Mouse (Mus musculus) embryonic facial prominence, embryonic 12.5 days (tissue): ENCODE measurements around the gene Abhd14b. TPM values are rescaled to one million over a fixed set of nuclear protein-coding genes. Genes with fewer than 3 reads are reported as not detected.
"Not testable (repeated sequence)": the region's sequence is repeated elsewhere in the genome, so short reads cannot be mapped to it uniquely, and the experiment has no call there.

Source experiments
- ATAC-seq: fragments of 200-750 bp; cut with Nextera tagmentation; 2 replicates; pipeline ENCODE4 v1.8.0; 2017; ENCODE audit not compliant: insufficient number of reproducible peaks, insufficient read depth, low FRiP score, low TSS enrichment
- H3K27ac ChIP-seq: fragments of 300-500 bp; sonication (generic); 2 replicates; pipeline ENCODE4 v1.5.1; 2016; ENCODE audit warnings: mild to moderate bottlenecking
- H3K27me3 ChIP-seq: fragments of 300-500 bp; sonication (generic); 2 replicates; pipeline ENCODE4 v1.6.1; 2016; ENCODE audit warnings: mild to moderate bottlenecking, moderate library complexity
- H3K36me3 ChIP-seq: fragments of 300-500 bp; sonication (generic); 2 replicates; pipeline ENCODE4 v1.6.1; 2016; ENCODE audit warnings: mild to moderate bottlenecking
- H3K4me1 ChIP-seq: fragments of 300-500 bp; sonication (generic); 2 replicates; pipeline ENCODE4 v1.6.1; 2016
- H3K4me2 ChIP-seq: fragments of 300-500 bp; sonication (generic); replicated peaks from 2 replicates; pipeline ENCODE4 v1.6.1; 2016; ENCODE audit warnings: mild to moderate bottlenecking, moderate library complexity
- H3K4me3 ChIP-seq: fragments of 300-500 bp; sonication (generic); 2 replicates; pipeline ENCODE4 v1.5.1; 2016; ENCODE audit warnings: mild to moderate bottlenecking
- H3K9ac ChIP-seq: fragments of 300-500 bp; sonication (generic); 2 replicates; pipeline ENCODE4 v1.6.1; 2016; ENCODE audit warnings: mild to moderate bottlenecking, moderate library complexity
- H3K9me3 ChIP-seq: fragments of 300-500 bp; sonication (generic); 2 replicates; pipeline ENCODE4 v1.6.1; 2016; ENCODE audit warnings: mild to moderate bottlenecking, moderate library complexity
- WGBS: fragments of 180-500 bp; shearing (Covaris S2); methylation state at CpG from one replicate; pipeline ENCODE4 v1.1.7; 2016; 5-methylcytosine and 5-hydroxymethylcytosine counted together
- polyA plus RNA-seq: library from polyadenylated mRNA; unstranded; fragments of >200 nt; fragmentation: Nextera tagmentation; extraction: Ambion mirVana; gene quantifications from 2 replicates; pipeline ENCODE4 v1.2.1, GENCODE M21; 2016

The Abhd14b gene
- polyA plus RNA-seq, 1 experiment from 2014 or later: 12.5 TPM

DNA sequence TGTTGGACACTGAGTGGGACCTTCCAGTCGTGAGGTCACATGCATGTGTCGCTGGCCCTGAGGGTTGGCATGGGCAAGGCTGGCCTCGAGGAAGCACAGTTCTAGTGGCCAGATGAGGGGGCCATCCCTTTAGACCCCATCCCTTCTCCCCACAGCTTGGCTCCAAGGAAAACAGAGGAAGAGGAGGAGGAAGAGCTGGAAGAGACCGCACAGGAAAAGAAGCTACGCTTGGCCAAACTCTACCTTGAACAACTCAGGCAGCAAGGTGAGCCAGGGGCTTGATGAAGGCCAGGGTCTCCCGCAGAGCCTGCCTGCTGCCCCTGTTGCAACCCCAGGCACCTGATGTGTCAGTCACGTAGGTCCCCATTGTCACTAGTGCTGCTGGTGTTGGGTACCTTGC, 33.3 kb downstream of the Abhd14b start:
- no peak for ATAC-seq
- H3K4me1 ChIP-seq: peaks cover 15% of the 10 kb centered on the region
- no peak overlapping the region for H3K9ac ChIP-seq
- H3K27me3 ChIP-seq: no peaks in the 10 kb centered on the region
- no peak overlapping the region for H3K4me2 ChIP-seq
- no peak overlapping the region for H3K27ac ChIP-seq
- H3K9me3 ChIP-seq: no peaks in the 10 kb centered on the region
- H3K4me3 ChIP-seq: no peak overlapping the region
- H3K36me3 ChIP-seq: peaks cover 47% of the 10 kb centered on the region
- WGBS: 90% methylated on average over 7 of the region's 7 CpGs

DNA sequence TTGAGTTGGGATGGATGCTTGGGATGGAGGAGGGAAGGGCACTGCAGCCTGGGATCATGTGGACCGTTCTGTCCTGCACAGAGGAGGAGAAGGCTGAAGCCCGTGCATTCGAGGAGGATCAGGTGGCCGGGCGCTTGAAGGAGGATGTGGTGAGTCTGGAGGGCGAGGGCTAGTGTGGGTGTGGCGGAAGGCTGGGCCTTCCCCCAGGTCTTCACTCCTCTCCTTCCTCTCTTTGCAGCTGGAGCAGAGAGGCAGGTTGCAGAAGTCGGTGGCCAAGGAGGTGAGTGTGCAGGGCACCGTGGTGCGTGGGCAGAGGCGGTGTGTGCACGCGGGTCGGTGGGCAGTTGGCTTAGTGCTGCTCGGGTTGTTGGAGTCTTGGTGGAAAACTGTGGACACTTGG, 33.8 kb downstream of the Abhd14b start:
- no peaks in the 10 kb centered on the region for H3K9me3 ChIP-seq
- H3K9ac ChIP-seq: no peak overlapping the region
- H3K27ac ChIP-seq: no peak overlapping the region
- no peak for ATAC-seq
- peaks cover 53% of the 10 kb centered on the region for H3K36me3 ChIP-seq
- H3K4me1 ChIP-seq: peaks cover 13% of the 10 kb centered on the region
- WGBS: 95% methylated on average over 15 of the region's 15 CpGs
- H3K4me2 ChIP-seq: no peak overlapping the region
- H3K27me3 ChIP-seq: no peaks in the 10 kb centered on the region
- no peak overlapping the region for H3K4me3 ChIP-seq

DNA sequence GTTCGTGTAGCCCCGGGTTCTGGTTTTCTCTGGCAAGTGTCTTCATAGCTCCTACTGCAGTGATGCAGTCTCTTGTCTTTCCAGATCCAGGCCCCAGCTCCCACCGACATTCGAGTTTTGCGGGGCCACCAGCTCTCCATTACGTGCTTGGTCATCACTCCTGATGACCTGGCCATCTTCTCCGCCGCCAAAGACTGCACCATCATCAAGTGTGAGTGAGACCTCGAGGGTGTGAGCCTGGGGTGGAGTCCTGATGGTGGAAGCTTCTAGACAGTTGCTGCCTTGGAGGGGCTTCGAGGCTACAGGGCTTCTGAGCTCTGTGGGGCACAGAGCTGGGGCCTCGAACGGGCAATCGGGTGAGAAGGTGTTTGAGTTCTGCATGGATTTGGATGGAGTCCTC, 34.4 kb downstream of the Abhd14b start:
- Histone ChIP-seq H3K9me3 (no peaks in the 10 kb centered on the region), H3K27me3 (no peaks in the 10 kb centered on the region), H3K4me1 (peaks cover 7% of the 10 kb centered on the region), H3K27ac (no peak overlapping the region), H3K4me2 (no peak overlapping the region), H3K36me3 (peaks cover 57% of the 10 kb centered on the region), H3K9ac (no peak overlapping the region), H3K4me3 (no peak overlapping the region)
- ATAC-seq: no peak
- WGBS: 89% methylated on average over 13 of the region's 13 CpGs

DNA sequence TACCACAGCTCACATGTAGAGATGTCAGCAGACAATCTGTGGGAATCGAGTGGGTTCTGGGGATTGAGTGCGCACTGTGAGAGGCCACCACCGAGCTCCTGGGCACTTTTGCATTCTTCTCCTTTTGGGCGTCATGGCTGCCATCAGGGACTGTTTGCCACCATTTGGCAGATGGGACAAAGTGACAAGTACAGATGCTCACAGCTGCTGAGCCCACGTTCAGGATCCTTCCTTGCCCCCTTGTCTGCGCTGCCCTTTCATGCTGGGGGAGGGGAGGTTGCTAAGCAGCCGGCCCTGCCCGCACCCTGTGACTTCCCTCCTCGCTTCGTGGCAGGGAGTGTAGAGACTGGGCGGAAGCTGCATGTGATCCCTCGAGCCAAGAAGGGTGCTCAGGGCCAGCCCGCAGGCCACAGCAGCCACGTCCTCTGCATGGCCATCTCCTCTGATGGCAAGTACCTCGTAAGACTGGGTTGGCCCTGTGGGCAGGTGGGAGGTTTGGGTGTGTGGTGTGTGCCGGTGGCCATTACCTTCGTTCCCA, 35.4 kb downstream of the Abhd14b start:
- 88% methylated on average over 17 of the region's 17 CpGs for WGBS
- no peak overlapping the region for H3K4me3 ChIP-seq
- no peaks in the 10 kb centered on the region for H3K27me3 ChIP-seq

DNA sequence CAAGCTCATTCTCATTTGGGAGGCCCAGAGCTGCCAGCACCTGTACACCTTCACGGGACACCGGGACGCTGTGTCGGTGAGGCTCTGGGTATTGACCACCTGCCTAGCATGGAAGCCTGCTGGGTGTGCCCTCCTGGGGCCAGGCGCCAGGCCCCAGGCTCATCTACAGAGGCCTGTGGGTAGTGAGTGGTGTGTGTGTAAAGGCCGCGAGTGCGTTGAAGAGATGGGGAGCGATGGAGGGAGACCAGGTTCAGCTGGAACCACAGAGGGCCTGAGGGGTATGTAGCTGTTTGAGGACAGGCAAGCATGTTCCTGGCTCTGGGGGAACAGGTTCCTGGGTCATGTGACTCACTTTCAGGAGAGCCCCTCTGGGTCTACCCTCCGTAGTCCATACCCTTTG, 35.9 kb downstream of the Abhd14b start:
- Histone ChIP-seq H3K27ac (no peak overlapping the region), H3K36me3 (peaks cover 57% of the 10 kb centered on the region), H3K4me2 (no peak overlapping the region), H3K4me3 (no peak overlapping the region), H3K9me3 (no peaks in the 10 kb centered on the region), H3K9ac (no peak overlapping the region), H3K27me3 (no peaks in the 10 kb centered on the region), H3K4me1 (peaks cover 2% of the 10 kb centered on the region)
- no peak for ATAC-seq
- 97% methylated on average over 10 of the region's 10 CpGs for WGBS

More for the DNA sequence above, 35.4 kb downstream of the Abhd14b start:
- Histone ChIP-seq H3K4me1 (peaks cover 6% of the 10 kb centered on the region), H3K36me3 (peaks cover 57% of the 10 kb centered on the region), H3K4me2 (no peak overlapping the region), H3K9ac (no peak overlapping the region), H3K9me3 (no peaks in the 10 kb centered on the region), H3K27ac (no peak overlapping the region)
- ATAC-seq: no peak

DNA sequence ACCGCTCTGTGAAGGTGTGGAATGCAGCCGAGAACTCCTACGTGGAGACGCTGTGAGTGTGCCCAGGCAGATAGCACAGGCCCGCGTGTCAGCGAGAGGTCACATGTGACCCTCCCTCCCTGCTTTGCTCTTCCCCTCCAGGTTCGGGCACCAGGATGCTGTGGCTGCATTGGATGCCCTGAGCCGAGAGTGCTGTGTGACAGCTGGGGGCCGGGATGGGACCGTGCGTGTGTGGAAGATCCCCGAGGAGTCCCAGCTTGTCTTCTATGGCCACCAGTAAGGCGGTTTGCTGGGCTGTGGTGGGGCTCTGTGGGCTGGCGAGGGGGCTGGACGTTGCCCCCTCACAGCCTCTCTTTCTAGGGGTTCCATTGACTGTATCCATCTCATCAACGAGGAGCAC, 36.3 kb downstream of the Abhd14b start:
- 91% methylated on average over 17 of the region's 17 CpGs for WGBS
- ATAC-seq: no peak
- Histone ChIP-seq H3K4me2 (no peak overlapping the region), H3K36me3 (peaks cover 57% of the 10 kb centered on the region), H3K27ac (no peak overlapping the region), H3K9ac (no peak overlapping the region), H3K27me3 (no peaks in the 10 kb centered on the region), H3K4me3 (no peak overlapping the region), H3K9me3 (no peaks in the 10 kb centered on the region), H3K4me1 (no peaks in the 10 kb centered on the region)

DNA sequence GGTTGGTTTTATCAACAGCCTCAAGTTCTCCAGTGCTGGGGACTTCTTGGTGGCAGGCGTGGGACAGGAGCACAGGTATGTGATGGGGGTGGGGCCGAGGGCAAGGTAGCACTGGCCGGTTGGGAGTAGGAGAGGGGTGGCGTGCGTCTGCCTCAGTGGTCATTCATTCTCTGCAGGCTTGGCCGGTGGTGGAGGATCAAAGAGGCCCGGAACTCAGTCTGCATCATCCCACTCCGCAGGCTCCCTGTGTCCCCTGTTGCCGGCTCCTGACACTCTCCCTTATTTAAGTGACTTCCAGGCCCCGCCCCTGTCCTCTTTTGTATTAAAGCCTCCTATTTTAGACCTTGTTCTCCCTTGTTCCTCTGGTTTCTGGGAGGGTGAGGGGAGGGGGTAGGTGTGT, 37.8 kb downstream of the Abhd14b start:
- H3K27ac ChIP-seq: no peak overlapping the region
- no peaks in the 10 kb centered on the region for H3K4me1 ChIP-seq
- 85% methylated on average over 10 of the region's 10 CpGs for WGBS
- H3K4me2 ChIP-seq: no peak overlapping the region
- no peak for ATAC-seq
- H3K4me3 ChIP-seq: no peak overlapping the region
- H3K9me3 ChIP-seq: no peaks in the 10 kb centered on the region
- no peaks in the 10 kb centered on the region for H3K27me3 ChIP-seq
- H3K9ac ChIP-seq: no peak overlapping the region
- H3K36me3 ChIP-seq: peaks cover 57% of the 10 kb centered on the region

DNA sequence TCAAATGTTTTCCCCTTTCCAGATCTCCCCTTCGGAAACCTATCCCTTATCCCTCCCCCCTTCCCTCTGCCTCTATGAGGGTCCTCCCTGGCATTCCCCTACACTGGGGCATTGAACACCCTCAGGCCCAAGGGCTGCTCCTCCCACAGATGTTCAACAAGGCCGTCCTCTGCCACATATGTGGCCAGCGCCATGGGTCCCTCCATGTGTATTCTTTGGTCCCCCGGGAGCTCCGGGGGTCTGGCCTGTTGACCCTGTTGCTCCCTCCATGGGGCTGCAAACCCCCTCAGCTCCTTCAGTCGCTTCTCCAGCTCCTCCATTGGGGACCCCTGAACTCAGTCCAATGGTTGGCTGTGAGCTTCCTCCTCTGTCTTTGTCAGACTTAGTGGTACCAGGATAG, 40.3 kb downstream of the Abhd14b start:
- WGBS: 80% methylated on average over 6 of the region's 6 CpGs
- H3K9ac ChIP-seq, ATAC-seq, H3K27me3 ChIP-seq, H3K9me3 ChIP-seq, H3K4me3 ChIP-seq, H3K27ac ChIP-seq, H3K4me2 ChIP-seq, H3K4me1 ChIP-seq: not testable (repeated sequence)
- H3K36me3 ChIP-seq: peaks cover 36% of the 10 kb centered on the region

DNA sequence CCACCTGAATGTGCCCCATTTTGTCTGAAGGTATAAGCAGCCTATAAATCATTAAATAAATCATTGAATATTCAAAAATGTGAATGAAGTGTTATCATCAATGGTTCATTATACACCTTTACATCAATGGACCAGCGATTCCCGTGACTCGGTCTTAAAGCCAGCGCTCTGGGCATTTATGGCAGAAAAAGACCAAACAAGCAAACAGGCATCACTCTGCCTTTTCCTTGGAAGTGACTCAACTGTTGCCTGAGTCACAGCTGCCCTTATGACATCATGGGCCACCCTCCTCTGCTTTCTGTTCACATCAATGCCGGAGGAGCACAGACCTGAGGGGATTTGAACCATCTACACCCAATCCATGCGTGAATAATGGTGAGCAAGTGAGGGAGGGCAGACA, 52.4 kb downstream of the Abhd14b start, which contains the start of gene Iqcf1:
Gene Iqcf1 (plus strand): TSS at position 301 of the 400 bp plus-strand sequence.
- Histone ChIP-seq H3K27ac (no peak within 1 kb of the TSS), H3K9ac (no peak within 1 kb of the TSS), H3K4me1 (no peaks in the 10 kb centered on the region), H3K36me3 (no peaks in the 10 kb centered on the region), H3K27me3 (no peaks in the 10 kb centered on the region), H3K4me2 (no peak within 1 kb of the TSS), H3K9me3 (no peaks in the 10 kb centered on the region), H3K4me3 (no peak within 1 kb of the TSS)
- no peak for ATAC-seq
- WGBS: 83% methylated on average over 6 of the region's 6 CpGs

DNA sequence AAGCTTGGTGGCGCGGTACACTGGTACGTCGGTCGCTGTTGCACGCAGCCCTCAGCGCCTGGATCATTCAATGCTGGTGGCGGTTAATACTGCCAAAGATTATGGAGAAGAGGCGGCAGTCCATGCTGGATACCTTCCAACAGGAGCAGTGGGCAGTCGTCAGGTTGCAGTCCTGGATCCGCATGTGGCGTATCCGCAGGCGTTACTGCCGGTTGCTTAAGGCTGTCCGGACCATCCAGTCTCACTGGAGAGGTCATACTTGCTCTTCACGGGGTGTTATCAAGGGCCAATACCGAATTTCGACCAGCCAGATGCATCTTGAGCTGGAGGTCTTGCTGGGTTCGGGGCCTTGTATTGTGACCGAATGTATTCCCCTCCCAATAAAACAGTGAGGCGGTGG, 54.6 kb downstream of the Abhd14b start:
- WGBS: 89% methylated on average over 22 of the region's 22 CpGs
- no peaks in the 10 kb centered on the region for H3K36me3 ChIP-seq
- H3K27me3 ChIP-seq: no peaks in the 10 kb centered on the region
- no peak for ATAC-seq
- no peak overlapping the region for H3K9ac ChIP-seq
- H3K4me3 ChIP-seq: no peak overlapping the region
- no peak overlapping the region for H3K27ac ChIP-seq
- no peaks in the 10 kb centered on the region for H3K4me1 ChIP-seq
- no peaks in the 10 kb centered on the region for H3K9me3 ChIP-seq
- H3K4me2 ChIP-seq: no peak overlapping the region

Other genes with a start within 250 kb of the Abhd14b start
- gene Ppm1m, start 247.7 kb upstream of the Abhd14b start, polyA plus RNA-seq: 55.2 and 57.2 TPM in 2 replicates
- gene Twf2, start 244.4 kb upstream of the Abhd14b start, polyA plus RNA-seq: 66.7 and 70.6 TPM in 2 replicates
- not detected in 2 replicates for gene Tlr9, start 224.9 kb upstream of the Abhd14b start, polyA plus RNA-seq
- 97.8 and 107 TPM in 2 replicates for gene Alas1, start 198.8 kb upstream of the Abhd14b start, polyA plus RNA-seq
- 25.7 and 27.9 TPM in 2 replicates for gene Poc1a, start 166.4 kb upstream of the Abhd14b start, polyA plus RNA-seq
- gene Dusp7, start 78.8 kb upstream of the Abhd14b start, polyA plus RNA-seq: 51.1 and 59.2 TPM in 2 replicates
- gene Rpl29, start 18.0 kb upstream of the Abhd14b start, polyA plus RNA-seq: 878 and 882 TPM in 2 replicates
- 49.0 and 49.1 TPM in 2 replicates for gene Acy1, start 9.1 kb upstream of the Abhd14b start, polyA plus RNA-seq
- 58.5 and 61.3 TPM in 2 replicates for gene Abhd14a, start 219 bp downstream of the Abhd14b start, polyA plus RNA-seq
- 213 and 222 TPM in 2 replicates for gene Pcbp4, start 5.8 kb downstream of the Abhd14b start, polyA plus RNA-seq
- gene Gpr62, start 18.5 kb downstream of the Abhd14b start, polyA plus RNA-seq: 0.62 and 0.70 TPM in 2 replicates
- 52.8 and 57.9 TPM in 2 replicates for gene Rrp9, start 28.5 kb downstream of the Abhd14b start, polyA plus RNA-seq
- gene Parp3, start 29.5 kb downstream of the Abhd14b start, polyA plus RNA-seq: 3.7 and 4.6 TPM in 2 replicates
- gene Iqcf1, start 52.5 kb downstream of the Abhd14b start, polyA plus RNA-seq: not detected in 2 replicates
- gene Iqcf5, start 67.1 kb downstream of the Abhd14b start, polyA plus RNA-seq: not detected in 2 replicates
- gene Iqcf3, start 114.2 kb downstream of the Abhd14b start, polyA plus RNA-seq: not detected in 2 replicates
- gene Iqcf4, start 123.5 kb downstream of the Abhd14b start, polyA plus RNA-seq: not detected in 2 replicates
- not detected in 2 replicates for gene Iqcf6, start 179.1 kb downstream of the Abhd14b start, polyA plus RNA-seq
- 0.93 and 2.0 TPM in 2 replicates for gene Grm2, start 208.6 kb downstream of the Abhd14b start, polyA plus RNA-seq
- 46.0 and 47.3 TPM in 2 replicates for gene Tex264, start 238.5 kb downstream of the Abhd14b start, polyA plus RNA-seq